Mouse (Mus musculus) forebrain, embryonic 15.5 days (tissue): ENCODE measurements around the gene Ccdc171. TPM values are rescaled to one million over a fixed set of nuclear protein-coding genes. Genes with fewer than 3 reads are reported as not detected.
"Not testable (repeated sequence)": the region's sequence is repeated elsewhere in the genome, so short reads cannot be mapped to it uniquely, and the experiment has no call there.

Source experiments
- ATAC-seq: fragments of 200-750 bp; cut with Nextera tagmentation; replicated peaks from 2 replicates; pipeline ENCODE4 v1.8.0; 2017; ENCODE audit warnings: mild to moderate bottlenecking, moderate TSS enrichment, moderate library complexity
- H3K27ac ChIP-seq: fragments of 300-500 bp; sonication (generic); replicated peaks from 2 replicates; pipeline ENCODE4 v1.5.1; 2015; ENCODE audit warnings: mild to moderate bottlenecking, inconsistent platforms
- H3K27me3 ChIP-seq: fragments of 300-500 bp; sonication (generic); 2 replicates; pipeline ENCODE4 v1.6.1; 2015; ENCODE audit warnings: inconsistent platforms
- H3K36me3 ChIP-seq: fragments of 300-500 bp; sonication (generic); 2 replicates; pipeline ENCODE4 v1.6.1; 2015; ENCODE audit warnings: mild to moderate bottlenecking, inconsistent platforms
- H3K4me1 ChIP-seq: fragments of 300-500 bp; sonication (generic); 2 replicates; pipeline ENCODE4 v1.6.1; 2015; ENCODE audit warnings: inconsistent platforms
- H3K4me2 ChIP-seq: fragments of 300-500 bp; sonication (generic); replicated peaks from 2 replicates; pipeline ENCODE4 v1.6.1; 2015; ENCODE audit warnings: mild to moderate bottlenecking, inconsistent platforms
- H3K4me3 ChIP-seq: fragments of 300-500 bp; sonication (generic); 2 replicates; pipeline ENCODE4 v1.5.1; 2015; ENCODE audit warnings: mild to moderate bottlenecking, inconsistent platforms
- H3K9ac ChIP-seq: fragments of 300-500 bp; sonication (generic); replicated peaks from 2 replicates; pipeline ENCODE4 v1.6.1; 2015; ENCODE audit warnings: mild to moderate bottlenecking, inconsistent platforms
- H3K9me3 ChIP-seq: fragments of 300-500 bp; sonication (generic); 2 replicates; pipeline ENCODE4 v1.6.1; 2016; ENCODE audit warnings: inconsistent platforms
- WGBS: fragments of 180-500 bp; shearing (Covaris S2); methylation state at CpG from one replicate; pipeline ENCODE4 v1.1.7; 2015; ENCODE audit warnings: mixed read lengths; 5-methylcytosine and 5-hydroxymethylcytosine counted together
- polyA plus RNA-seq: library from polyadenylated mRNA; unstranded; fragments of >200 nt; fragmentation: Nextera tagmentation; extraction: Ambion mirVana; gene quantifications from 2 replicates; pipeline ENCODE4 v1.2.1, GENCODE M21; 2015

The Ccdc171 gene
- polyA plus RNA-seq, 1 experiment from 2014 or later, result 5.5 TPM

GRCm38 (mm10) chr4:83527921-83528320, 2.6 kb downstream of the Ccdc171 start:
- no peak overlapping the region for H3K27ac ChIP-seq
- no peak overlapping the region for H3K4me2 ChIP-seq
- H3K9ac ChIP-seq, result no peak overlapping the region
- no peaks in the 10 kb centered on the region for H3K27me3 ChIP-seq
- peaks cover 22% of the 10 kb centered on the region for H3K4me1 ChIP-seq
- no peaks in the 10 kb centered on the region for H3K36me3 ChIP-seq
- H3K9me3 ChIP-seq, result no peaks in the 10 kb centered on the region
- no peak overlapping the region for H3K4me3 ChIP-seq
- no peak for ATAC-seq

GRCm38 (mm10) chr4:83530060-83530459, 4.7 kb downstream of the Ccdc171 start:
- ATAC-seq, H3K9ac ChIP-seq: not testable (repeated sequence)

DNA sequence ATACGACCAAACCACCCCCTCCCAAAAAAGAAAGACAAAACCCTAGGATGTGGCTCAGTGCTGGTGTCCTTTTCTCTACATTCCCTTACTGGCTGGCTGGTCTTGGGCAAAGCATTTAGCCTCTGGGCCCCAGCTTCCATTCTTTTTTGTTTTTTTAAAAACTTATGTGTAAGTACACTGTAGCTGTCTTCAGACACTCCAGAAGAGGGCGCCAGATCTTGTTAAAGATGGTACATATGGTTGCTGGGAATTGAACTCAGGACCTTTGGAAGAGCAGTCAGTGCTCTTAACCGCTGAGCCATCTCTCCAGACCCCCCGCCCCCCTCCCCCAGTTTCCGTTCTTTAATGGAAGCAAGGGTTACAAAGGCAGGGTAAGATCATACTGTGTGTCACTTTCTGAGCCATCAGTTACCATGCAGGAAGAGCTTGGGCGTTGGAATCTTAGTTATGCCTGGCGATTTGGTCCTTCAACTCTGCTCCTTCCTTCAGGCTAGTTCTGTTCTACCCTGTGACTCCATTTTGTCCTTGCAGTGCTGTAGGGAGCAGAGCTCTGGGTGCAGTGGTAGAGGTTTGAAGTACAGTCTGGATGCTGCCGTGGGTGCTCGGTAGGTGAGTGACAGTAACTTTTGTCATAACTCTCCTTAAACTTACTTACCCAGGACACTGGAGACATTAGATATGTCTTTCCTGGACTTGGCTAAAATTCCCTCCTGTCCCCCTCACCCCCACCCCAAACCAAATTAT, 8.0 kb downstream of the Ccdc171 start:
- H3K9me3 ChIP-seq, result no peaks in the 10 kb centered on the region
- no peaks in the 10 kb centered on the region for H3K4me1 ChIP-seq
- H3K9ac ChIP-seq, result no peak overlapping the region
- no peaks in the 10 kb centered on the region for H3K36me3 ChIP-seq
- no peak overlapping the region for H3K4me3 ChIP-seq
- H3K27ac ChIP-seq, result no peak overlapping the region
- no peak for ATAC-seq
- H3K4me2 ChIP-seq, result no peak overlapping the region
- no peaks in the 10 kb centered on the region for H3K27me3 ChIP-seq
- 82% methylated on average over 9 of the region's 9 CpGs for WGBS

More at GRCm38 (mm10) chr4:83530060-83530459, 4.7 kb downstream of the Ccdc171 start:
- not testable (repeated sequence) for H3K4me3 ChIP-seq, H3K27me3 ChIP-seq, H3K36me3 ChIP-seq, H3K4me2 ChIP-seq, H3K27ac ChIP-seq, H3K9me3 ChIP-seq
- 94% methylated on average over 4 of the region's 4 CpGs for WGBS
- H3K4me1 ChIP-seq, result peaks cover 11% of the 10 kb centered on the region

GRCm38 (mm10) chr4:83534024-83534423, 8.7 kb downstream of the Ccdc171 start:
- Histone ChIP-seq H3K27me3 (no peaks in the 10 kb centered on the region), H3K4me2 (no peak overlapping the region), H3K9me3 (no peaks in the 10 kb centered on the region), H3K27ac (no peak overlapping the region), H3K36me3 (no peaks in the 10 kb centered on the region), H3K4me1 (no peaks in the 10 kb centered on the region), H3K4me3 (no peak overlapping the region), H3K9ac (no peak overlapping the region)
- WGBS, result 87% methylated on average over 7 of the region's 7 CpGs
- no peak for ATAC-seq

GRCm38 (mm10) chr4:83549501-83549900, 24.2 kb downstream of the Ccdc171 start:
- no peaks in the 10 kb centered on the region for H3K9me3 ChIP-seq
- H3K27ac ChIP-seq, result peak overlapping the region; percentile 67
- 0 out of 2 replicates have a peak overlapping the region, but pooled peaks have one; percentile 9 for H3K4me2 ChIP-seq
- H3K27me3 ChIP-seq, result no peaks in the 10 kb centered on the region
- 0 out of 2 replicates have a peak overlapping the region, but pooled peaks have one; percentile 4 for H3K4me3 ChIP-seq
- 0 out of 2 replicates have a peak, but pooled peaks cover 2% of the 10 kb centered on the region for H3K4me1 ChIP-seq
- 0 out of 2 replicates have a peak overlapping the region, but pooled peaks have one; percentile 23 for H3K9ac ChIP-seq
- 61% methylated on average over 18 of the region's 18 CpGs for WGBS
- no peaks in the 10 kb centered on the region for H3K36me3 ChIP-seq
- no peak for ATAC-seq

GRCm38 (mm10) chr4:83567190-83568113, 42.1 kb downstream of the Ccdc171 start:
- H3K36me3 ChIP-seq, result no peaks in the 10 kb centered on the region
- WGBS, result 36% methylated on average over 13 of the region's 13 CpGs

DNA sequence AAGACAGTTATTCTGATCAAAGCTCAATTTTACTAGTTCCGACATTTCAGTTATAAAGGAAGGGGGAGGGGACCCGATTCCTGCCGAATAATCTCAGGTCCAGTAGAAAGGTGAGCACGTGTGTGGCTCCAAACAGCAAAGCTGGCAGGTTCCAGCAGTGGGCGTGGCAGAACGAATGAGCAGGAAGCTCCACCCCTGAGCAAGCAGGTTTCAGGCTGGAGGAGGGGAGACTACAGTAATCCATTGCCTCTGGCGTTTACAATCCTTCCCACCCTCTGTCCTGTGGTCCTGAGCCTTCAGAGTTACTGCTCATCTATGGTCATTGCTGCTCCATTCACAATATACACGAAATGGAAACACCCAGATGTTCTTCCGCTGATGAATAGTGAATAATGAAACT, 42.8 kb downstream of the Ccdc171 start:
- H3K4me1 ChIP-seq, H3K27ac ChIP-seq, H3K9me3 ChIP-seq, H3K4me3 ChIP-seq, ATAC-seq, H3K27me3 ChIP-seq, H3K36me3 ChIP-seq, H3K9ac ChIP-seq: not testable (repeated sequence)
- 0 out of 2 replicates have a peak overlapping the region, but pooled peaks have one; percentile 18 for H3K4me2 ChIP-seq
- 12% methylated on average over 9 of the region's 9 CpGs for WGBS

More at GRCm38 (mm10) chr4:83567190-83568113, 42.1 kb downstream of the Ccdc171 start:
- H3K4me3 ChIP-seq, result no peak overlapping the region
- H3K4me2 ChIP-seq, result no peak overlapping the region
- H3K27ac ChIP-seq, result no peak overlapping the region
- H3K4me1 ChIP-seq, result no peaks in the 10 kb centered on the region
- no peak overlapping the region for H3K9ac ChIP-seq
- H3K9me3 ChIP-seq, result no peaks in the 10 kb centered on the region
- H3K27me3 ChIP-seq, result no peaks in the 10 kb centered on the region
- peak; percentile 61; the same call in 1 of the 2 replicates for ATAC-seq

- Histone ChIP-seq H3K4me3 (no peak overlapping the region), H3K9me3 (no peaks in the 10 kb centered on the region), H3K4me2 (no peak overlapping the region), H3K4me1 (no peaks in the 10 kb centered on the region), H3K27ac (no peak overlapping the region), H3K27me3 (no peaks in the 10 kb centered on the region), H3K36me3 (no peaks in the 10 kb centered on the region), H3K9ac (no peak overlapping the region)
- WGBS, result 72% methylated on average over 6 of the region's 6 CpGs
- ATAC-seq, result peak; percentile 43; the same call in 1 of the 2 replicates
Observed at GRCm38 (mm10) chr4:83570569-83570968, 45.2 kb downstream of the Ccdc171 start.

GRCm38 (mm10) chr4:83571033-83571432, 45.7 kb downstream of the Ccdc171 start:
- WGBS, result 89% methylated on average over 5 of the region's 5 CpGs
- no peak overlapping the region for H3K9ac ChIP-seq
- no peaks in the 10 kb centered on the region for H3K9me3 ChIP-seq
- no peaks in the 10 kb centered on the region for H3K36me3 ChIP-seq
- no peak for ATAC-seq
- no peak overlapping the region for H3K4me3 ChIP-seq
- H3K27ac ChIP-seq, result no peak overlapping the region
- no peak overlapping the region for H3K4me2 ChIP-seq
- no peaks in the 10 kb centered on the region for H3K4me1 ChIP-seq
- no peaks in the 10 kb centered on the region for H3K27me3 ChIP-seq

GRCm38 (mm10) chr4:83572521-83572920, 47.2 kb downstream of the Ccdc171 start:
- no peak overlapping the region for H3K4me2 ChIP-seq
- WGBS, result 77% methylated on average over 6 of the region's 6 CpGs

GRCm38 (mm10) chr4:83576315-83576714, 51.0 kb downstream of the Ccdc171 start:
- H3K27me3 ChIP-seq, result no peaks in the 10 kb centered on the region
- H3K4me2 ChIP-seq, result no peak overlapping the region
- H3K9me3 ChIP-seq, result no peaks in the 10 kb centered on the region
- no peak overlapping the region for H3K27ac ChIP-seq
- no peaks in the 10 kb centered on the region for H3K4me1 ChIP-seq
- no peak overlapping the region for H3K9ac ChIP-seq
- H3K4me3 ChIP-seq, result no peak overlapping the region
- no peak for ATAC-seq
- no peaks in the 10 kb centered on the region for H3K36me3 ChIP-seq
- WGBS, result 80% methylated on average over 3 of the region's 3 CpGs

More at GRCm38 (mm10) chr4:83572521-83572920, 47.2 kb downstream of the Ccdc171 start:
- Histone ChIP-seq H3K9me3 (no peaks in the 10 kb centered on the region), H3K27me3 (no peaks in the 10 kb centered on the region), H3K4me3 (no peak overlapping the region), H3K36me3 (no peaks in the 10 kb centered on the region), H3K27ac (no peak overlapping the region), H3K9ac (no peak overlapping the region), H3K4me1 (no peaks in the 10 kb centered on the region)
- ATAC-seq, result no peak

DNA sequence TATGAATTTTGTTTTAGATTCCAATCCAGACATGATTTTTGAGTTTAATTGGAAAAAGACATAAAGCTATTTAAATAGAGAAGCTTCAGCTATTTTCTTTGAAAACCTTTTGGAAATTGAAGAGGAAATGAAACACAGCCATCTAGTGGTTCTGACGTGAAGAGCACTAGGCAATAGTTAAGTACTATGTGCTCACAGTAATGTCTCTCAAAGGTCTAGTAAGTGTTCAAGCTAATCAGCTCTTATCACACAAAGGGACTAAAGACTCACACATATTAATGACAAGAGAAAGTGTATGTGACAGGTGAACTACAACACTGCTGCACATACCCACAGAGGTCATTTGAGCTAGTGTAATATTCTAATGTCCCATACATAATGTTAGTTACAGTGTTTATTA, 54.8 kb downstream of the Ccdc171 start:
- WGBS, result 15% methylated on average over 1 of the region's 1 CpGs
- no peak overlapping the region for H3K9ac ChIP-seq
- no peaks in the 10 kb centered on the region for H3K36me3 ChIP-seq
- no peak overlapping the region for H3K27ac ChIP-seq
- no peaks in the 10 kb centered on the region for H3K4me1 ChIP-seq
- H3K4me2 ChIP-seq, result no peak overlapping the region
- no peaks in the 10 kb centered on the region for H3K27me3 ChIP-seq
- H3K9me3 ChIP-seq, result no peaks in the 10 kb centered on the region
- no peak for ATAC-seq
- H3K4me3 ChIP-seq, result no peak overlapping the region
